Mouse (Mus musculus) megakaryocyte-erythroid progenitor cell, adult 5-6 weeks (primary cell): ENCODE results near the gene Olfr606. TPM values are rescaled to one million over a fixed set of nuclear protein-coding genes. Genes with fewer than 3 reads are reported as not detected.
"Not testable (repeated sequence)": the region's sequence is repeated elsewhere in the genome, so short reads cannot be mapped to it uniquely, and the experiment has no call there.

Experiments used
- ATAC-seq: replicated peaks from 2 replicates; pipeline ENCODE4 v1.8.0; 2016; ENCODE audit warnings: mild to moderate bottlenecking, inconsistent platforms; ENCODE audit not compliant: severe bottlenecking, poor library complexity, low FRiP score, low TSS enrichment
- total RNA-seq, 2 experiments: library from RNA; stranded (forward) in 1 of 2; stranded (reverse) in 1 of 2; fragments of 200-1000, 215-1000 nt in 1 of 2; fragments of >200 nt in 1 of 2; fragmentation: Nextera tagmentation in 1 of 2; gene quantifications; 2 replicates each; pipeline ENCODE4 v1.2.3; 2014 to 2017

The Olfr606 gene
- total RNA-seq (2014; fragmentation: Nextera tagmentation) (not detected in 2 replicates), total RNA-seq (2017) (not detected in 2 replicates)

GRCm38 (mm10) chr7:103448746-103449145 is at the start of gene Olfr606:
Olfr606 (plus strand) TSS chr7:103449046.
- no peak for ATAC-seq

GRCm38 (mm10) chr7:103406521-103407055 is 42.3 kb upstream of the Olfr606 start:
- not testable (repeated sequence) for ATAC-seq

- ATAC-seq = not testable (repeated sequence)
These were observed 34.1 kb upstream of the Olfr606 start, which contains the start of gene Usp17lc for GRCm38 (mm10) chr7:103414772-103415171. Usp17lc (plus strand) TSS chr7:103415072.

- no peak for ATAC-seq
These were observed 3.5 kb upstream of the Olfr606 start, which contains the start of gene Olfr605 for GRCm38 (mm10) chr7:103445339-103445738. Olfr605 (minus strand) TSS chr7:103445439.

GRCm38 (mm10) chr7:103460590-103460989 is 11.7 kb downstream of the Olfr606 start:
- ATAC-seq = no peak

GRCm38 (mm10) chr7:103469577-103469976 is 20.7 kb downstream of the Olfr606 start, which contains the start of gene Olfr608:
Olfr608 (plus strand) TSS chr7:103469877.
- no peak for ATAC-seq

- ATAC-seq = not testable (repeated sequence)
These were observed 28.3 kb downstream of the Olfr606 start for GRCm38 (mm10) chr7:103477106-103477505.

GRCm38 (mm10) chr7:103497962-103498361 is 49.1 kb downstream of the Olfr606 start, which contains the start of gene Olfr609:
Olfr609 (minus strand) TSS chr7:103498062.
- no peak for ATAC-seq

Other genes starting within 250 kb of the Olfr606 start
- gene Olfr593, start 237.2 kb upstream of the Olfr606 start, total RNA-seq (2014; fragmentation: Nextera tagmentation) = not detected in 2 replicates
- not detected in 2 replicates for gene Olfr593, start 237.2 kb upstream of the Olfr606 start, total RNA-seq (2017)
- gene Olfr594, start 232.1 kb upstream of the Olfr606 start, total RNA-seq (2014; fragmentation: Nextera tagmentation) = not detected in 2 replicates
- gene Olfr594, start 232.1 kb upstream of the Olfr606 start, total RNA-seq (2017) = not detected in 2 replicates
- gene Usp17ld, start 196.5 kb upstream of the Olfr606 start, total RNA-seq (2014; fragmentation: Nextera tagmentation) = not detected in 2 replicates
- gene Usp17ld, start 196.5 kb upstream of the Olfr606 start, total RNA-seq (2017) = not detected in 2 replicates
- not detected in 2 replicates for gene Olfr596, start 143.4 kb upstream of the Olfr606 start, total RNA-seq (2014; fragmentation: Nextera tagmentation)
- gene Olfr596, start 143.4 kb upstream of the Olfr606 start, total RNA-seq (2017) = not detected in 2 replicates
- gene Olfr597, start 132.7 kb upstream of the Olfr606 start, total RNA-seq (2014; fragmentation: Nextera tagmentation) = not detected in 2 replicates
- not detected in 2 replicates for gene Olfr597, start 132.7 kb upstream of the Olfr606 start, total RNA-seq (2017)
- gene Olfr598, start 125.5 kb upstream of the Olfr606 start, total RNA-seq (2014; fragmentation: Nextera tagmentation) = not detected in 2 replicates
- gene Olfr598, start 125.5 kb upstream of the Olfr606 start, total RNA-seq (2017) = not detected in 2 replicates
- not detected in 2 replicates for gene Olfr599, start 113.1 kb upstream of the Olfr606 start, total RNA-seq (2014; fragmentation: Nextera tagmentation)
- gene Olfr599, start 113.1 kb upstream of the Olfr606 start, total RNA-seq (2017) = not detected in 2 replicates
- gene Olfr600, start 99.4 kb upstream of the Olfr606 start, total RNA-seq (2014; fragmentation: Nextera tagmentation) = not detected in 2 replicates
- gene Olfr600, start 99.4 kb upstream of the Olfr606 start, total RNA-seq (2017) = not detected in 2 replicates
- not detected in 2 replicates for gene Olfr601, start 86.4 kb upstream of the Olfr606 start, total RNA-seq (2014; fragmentation: Nextera tagmentation)
- not detected in 2 replicates for gene Olfr601, start 86.4 kb upstream of the Olfr606 start, total RNA-seq (2017)
- gene Olfr603, start 62.9 kb upstream of the Olfr606 start, total RNA-seq (2014; fragmentation: Nextera tagmentation) = not detected in 2 replicates
- not detected in 2 replicates for gene Olfr603, start 62.9 kb upstream of the Olfr606 start, total RNA-seq (2017)
- gene Usp17lc, start 34.0 kb upstream of the Olfr606 start, total RNA-seq (2014; fragmentation: Nextera tagmentation) = not detected in 2 replicates
- not detected in 2 replicates for gene Usp17lc, start 34.0 kb upstream of the Olfr606 start, total RNA-seq (2017)
- not detected in 2 replicates for gene Olfr605, start 3.6 kb upstream of the Olfr606 start, total RNA-seq (2014; fragmentation: Nextera tagmentation)
- gene Olfr605, start 3.6 kb upstream of the Olfr606 start, total RNA-seq (2017) = not detected in 2 replicates
- gene Olfr607, start 15.1 kb downstream of the Olfr606 start, total RNA-seq (2014; fragmentation: Nextera tagmentation) = not detected in 2 replicates
- gene Olfr607, start 15.1 kb downstream of the Olfr606 start, total RNA-seq (2017) = not detected in 2 replicates
- not detected in 2 replicates for gene Olfr608, start 20.8 kb downstream of the Olfr606 start, total RNA-seq (2014; fragmentation: Nextera tagmentation)
- not detected in 2 replicates for gene Olfr608, start 20.8 kb downstream of the Olfr606 start, total RNA-seq (2017)
- not detected in 2 replicates for gene Olfr609, start 49.0 kb downstream of the Olfr606 start, total RNA-seq (2014; fragmentation: Nextera tagmentation)
- not detected in 2 replicates for gene Olfr609, start 49.0 kb downstream of the Olfr606 start, total RNA-seq (2017)
- not detected in 2 replicates for gene Olfr610, start 63.1 kb downstream of the Olfr606 start, total RNA-seq (2014; fragmentation: Nextera tagmentation)
- not detected in 2 replicates for gene Olfr610, start 63.1 kb downstream of the Olfr606 start, total RNA-seq (2017)
- not detected in 2 replicates for gene Olfr611, start 71.8 kb downstream of the Olfr606 start, total RNA-seq (2014; fragmentation: Nextera tagmentation)
- not detected in 2 replicates for gene Olfr611, start 71.8 kb downstream of the Olfr606 start, total RNA-seq (2017)
- gene Olfr612, start 93.7 kb downstream of the Olfr606 start, total RNA-seq (2014; fragmentation: Nextera tagmentation) = not detected in 2 replicates
- gene Olfr612, start 93.7 kb downstream of the Olfr606 start, total RNA-seq (2017) = not detected in 2 replicates
- not detected in 2 replicates for gene Olfr613, start 99.0 kb downstream of the Olfr606 start, total RNA-seq (2014; fragmentation: Nextera tagmentation)
- not detected in 2 replicates for gene Olfr613, start 99.0 kb downstream of the Olfr606 start, total RNA-seq (2017)
- gene Olfr615, start 107.0 kb downstream of the Olfr606 start, total RNA-seq (2014; fragmentation: Nextera tagmentation) = not detected in 2 replicates
- gene Olfr615, start 107.0 kb downstream of the Olfr606 start, total RNA-seq (2017) = not detected in 2 replicates
- not detected in 2 replicates for gene Olfr616, start 120.1 kb downstream of the Olfr606 start, total RNA-seq (2014; fragmentation: Nextera tagmentation)
- not detected in 2 replicates for gene Olfr616, start 120.1 kb downstream of the Olfr606 start, total RNA-seq (2017)
- gene Olfr617, start 124.0 kb downstream of the Olfr606 start, total RNA-seq (2014; fragmentation: Nextera tagmentation) = not detected in 2 replicates
- not detected in 2 replicates for gene Olfr617, start 124.0 kb downstream of the Olfr606 start, total RNA-seq (2017)
- gene Olfr618, start 141.1 kb downstream of the Olfr606 start, total RNA-seq (2014; fragmentation: Nextera tagmentation) = not detected in 2 replicates
- not detected in 2 replicates for gene Olfr618, start 141.1 kb downstream of the Olfr606 start, total RNA-seq (2017)
- not detected in 2 replicates for gene Olfr619, start 151.5 kb downstream of the Olfr606 start, total RNA-seq (2014; fragmentation: Nextera tagmentation)
- not detected in 2 replicates for gene Olfr619, start 151.5 kb downstream of the Olfr606 start, total RNA-seq (2017)
- gene Olfr620, start 163.5 kb downstream of the Olfr606 start, total RNA-seq (2014; fragmentation: Nextera tagmentation) = not detected in 2 replicates
- not detected in 2 replicates for gene Olfr620, start 163.5 kb downstream of the Olfr606 start, total RNA-seq (2017)
- gene Olfr622, start 193.7 kb downstream of the Olfr606 start, total RNA-seq (2014; fragmentation: Nextera tagmentation) = not detected in 2 replicates
- gene Olfr622, start 193.7 kb downstream of the Olfr606 start, total RNA-seq (2017) = not detected in 2 replicates
- gene Olfr623, start 214.7 kb downstream of the Olfr606 start, total RNA-seq (2014; fragmentation: Nextera tagmentation) = not detected in 2 replicates
- gene Olfr623, start 214.7 kb downstream of the Olfr606 start, total RNA-seq (2017) = not detected in 2 replicates
- not detected in 2 replicates for gene Olfr624, start 222.1 kb downstream of the Olfr606 start, total RNA-seq (2014; fragmentation: Nextera tagmentation)
- gene Olfr624, start 222.1 kb downstream of the Olfr606 start, total RNA-seq (2017) = not detected in 2 replicates
- gene Olfr625-ps1, start 233.7 kb downstream of the Olfr606 start, total RNA-seq (2014; fragmentation: Nextera tagmentation) = not detected in 2 replicates
- not detected in 2 replicates for gene Olfr625-ps1, start 233.7 kb downstream of the Olfr606 start, total RNA-seq (2017)